Mouse (Mus musculus) cerebellum, adult 18-20 months (tissue): ENCODE measurements around the gene M1ap.

ENCODE experiments used
- DNase-seq, 2 experiments: peaks; one replicate each; pipeline ENCODE4 v3.0.0; 2021

M1ap gene

DNA sequence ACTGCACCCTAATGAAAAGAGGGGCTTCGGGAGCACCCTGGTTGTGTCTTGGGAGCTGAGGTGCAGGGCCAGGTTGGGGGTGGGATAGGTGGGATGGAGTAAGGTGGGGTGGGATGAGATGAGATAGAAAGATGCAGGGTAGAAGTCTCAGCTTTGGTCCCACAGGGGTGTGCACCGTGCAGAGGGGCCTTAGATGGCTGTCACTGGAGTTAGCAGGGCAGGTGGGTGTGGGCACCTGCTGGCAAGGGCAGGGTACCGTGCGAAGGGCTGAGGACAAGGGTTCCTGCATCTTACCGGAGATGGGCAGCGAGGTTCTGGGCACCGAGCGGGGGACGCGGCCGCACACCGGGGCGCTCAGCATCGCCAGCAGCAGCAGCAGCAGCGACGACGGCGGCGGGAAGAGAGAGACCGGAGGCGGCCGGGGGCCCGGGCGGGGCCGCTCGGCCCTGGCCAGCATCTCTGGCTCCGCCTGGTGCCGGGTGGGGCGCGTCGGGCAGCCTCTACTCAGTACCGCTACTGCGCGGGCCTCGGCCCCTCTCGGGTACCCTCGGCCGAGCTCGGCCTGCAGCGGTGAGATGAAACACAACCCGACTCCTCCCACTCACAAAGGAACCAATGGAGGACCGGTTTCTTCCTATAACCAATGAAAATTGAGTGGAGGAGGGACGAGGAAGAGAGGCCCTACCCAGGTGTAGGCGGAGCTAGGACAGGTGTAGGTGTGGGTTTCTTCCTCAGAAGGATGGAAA is 7.4 kb upstream of the M1ap start, which contains the start of gene Sema4f:
Gene Sema4f (minus strand): TSS at position 603 of the 746 bp plus-strand sequence.
- DNase-seq, result peak; percentile 86 to 92

DNA sequence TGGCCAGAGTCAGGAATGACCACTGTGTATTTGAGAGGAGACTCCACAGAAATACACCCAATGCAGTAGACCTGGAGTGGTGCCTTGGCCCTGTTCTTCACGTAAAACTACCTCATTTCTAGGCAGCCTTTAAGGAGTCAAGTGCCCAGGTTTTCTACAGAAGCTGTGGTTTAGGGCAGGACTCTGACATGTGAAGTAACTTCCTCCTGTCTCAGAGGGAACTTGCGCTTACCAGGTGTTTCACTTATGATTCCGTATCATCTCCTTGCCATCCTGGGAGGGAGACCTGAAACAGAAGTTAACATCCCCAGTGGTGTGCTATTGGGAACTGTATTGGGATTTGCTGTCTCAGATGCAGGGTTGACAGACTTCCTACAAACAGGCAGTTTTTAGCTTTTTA is 5.9 kb upstream of the M1ap start:
- no peak for DNase-seq

DNA sequence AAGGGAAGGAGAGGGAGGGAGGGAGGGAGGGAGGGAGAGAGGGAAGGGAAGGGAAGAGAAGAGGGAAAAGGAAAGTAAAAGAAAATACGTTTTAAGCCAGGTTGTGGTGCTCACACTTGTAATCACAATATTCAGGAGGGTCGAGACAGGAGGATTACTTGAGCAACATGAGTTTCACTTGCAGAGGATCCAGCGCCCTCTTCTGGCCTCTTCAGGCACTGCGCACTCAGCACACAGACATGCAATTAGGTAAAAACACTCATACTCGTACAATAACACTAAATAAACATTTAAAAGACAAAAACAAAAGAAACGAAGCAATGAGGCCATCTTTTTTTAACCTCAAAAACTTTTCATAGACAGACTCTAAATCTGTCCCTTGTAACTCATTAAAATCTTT is 952 bp upstream of the M1ap start:
- DNase-seq, result no peak

DNA sequence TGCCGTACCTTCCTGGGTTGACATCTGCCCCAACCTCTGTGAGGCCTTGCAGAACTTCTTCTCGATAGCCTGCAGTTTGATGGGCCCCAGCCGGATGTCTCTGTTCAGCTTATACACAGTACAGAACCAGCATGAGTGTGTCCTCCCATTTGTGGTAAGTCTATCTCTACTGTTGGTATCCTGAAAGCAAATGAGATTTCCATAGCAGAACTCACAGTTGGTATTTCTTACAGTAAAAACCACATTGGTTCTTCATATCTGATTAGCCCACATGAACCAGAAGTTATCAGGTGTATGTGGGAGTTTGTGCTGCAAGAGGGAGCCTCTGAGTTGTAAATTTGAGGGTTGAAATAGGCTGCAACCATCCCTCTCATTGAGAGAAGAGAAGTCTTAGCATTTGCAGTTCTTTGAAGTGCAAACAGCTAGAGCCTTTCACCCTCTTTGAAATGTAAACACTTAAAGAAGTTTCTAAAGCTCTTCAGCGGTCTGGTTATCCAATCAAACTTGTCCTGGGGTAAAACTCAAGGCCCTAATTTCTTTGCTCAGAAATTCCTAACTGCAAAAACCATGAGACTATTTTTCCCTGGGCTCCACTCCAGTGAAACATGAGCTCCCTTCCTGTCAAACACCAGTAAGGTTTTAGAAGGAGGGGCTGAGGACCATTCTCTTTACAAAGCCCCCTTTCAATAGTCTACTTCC is 10.0 kb downstream of the M1ap start:
- DNase-seq, result no peak

DNA sequence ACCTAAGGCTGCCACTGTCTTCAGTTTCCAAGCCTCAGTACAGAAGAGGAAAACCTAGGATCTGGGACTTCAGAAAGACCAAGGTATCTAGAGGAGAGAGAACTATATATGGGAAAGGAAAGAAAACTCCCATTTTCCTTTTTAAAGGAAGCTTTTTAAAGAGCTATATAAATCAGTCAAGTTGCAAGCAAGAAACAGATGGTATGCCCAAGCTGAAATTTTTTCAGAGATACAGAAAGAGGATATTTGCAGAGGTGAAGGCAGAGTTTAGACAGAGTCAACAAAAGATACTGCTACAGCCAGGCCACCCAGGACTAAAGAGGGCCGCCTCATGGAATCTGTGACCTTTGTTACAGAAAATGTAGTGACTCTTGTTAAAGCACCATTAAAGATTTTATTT is 15.0 kb downstream of the M1ap start:
- no peak for DNase-seq

DNA sequence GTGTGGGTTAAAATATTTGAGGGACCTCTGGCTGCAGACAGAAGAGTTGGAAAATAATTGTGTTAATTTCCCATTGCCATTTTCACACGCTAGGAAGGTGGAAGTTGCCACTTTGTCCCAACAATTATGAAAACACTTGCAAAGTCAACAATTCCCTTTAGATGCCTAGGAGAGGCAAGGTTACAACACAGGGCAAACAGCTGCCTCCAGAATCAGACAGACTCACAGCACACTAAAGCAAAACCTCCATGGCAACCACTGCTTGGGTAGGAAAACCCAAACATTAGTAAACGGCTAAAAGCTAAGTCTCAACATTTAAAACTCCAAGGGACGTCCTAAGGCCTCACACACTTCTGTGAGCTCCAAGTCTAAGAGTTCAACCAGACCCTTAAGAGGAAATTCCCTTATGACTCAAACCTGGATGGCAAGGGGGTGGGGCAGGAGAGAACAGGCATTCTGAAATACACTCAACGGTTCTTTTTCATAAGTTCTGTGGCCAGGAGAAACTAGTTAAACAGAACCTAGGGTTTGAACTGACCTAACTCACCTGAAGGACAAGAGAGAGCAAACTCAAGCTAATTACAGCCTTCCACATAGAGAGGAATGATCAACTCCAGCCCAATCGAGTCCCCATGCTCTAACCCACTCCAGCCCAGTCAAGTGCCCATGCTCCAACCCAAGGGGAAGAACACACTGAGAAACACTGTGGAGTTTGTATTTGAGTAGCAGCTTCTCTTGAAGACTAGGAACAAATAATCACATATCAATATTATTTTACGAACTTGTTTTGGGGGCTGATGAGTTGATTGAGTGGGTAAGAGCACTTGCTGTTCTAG is 22.8 kb downstream of the M1ap start:
- DNase-seq, result no peak

DNA sequence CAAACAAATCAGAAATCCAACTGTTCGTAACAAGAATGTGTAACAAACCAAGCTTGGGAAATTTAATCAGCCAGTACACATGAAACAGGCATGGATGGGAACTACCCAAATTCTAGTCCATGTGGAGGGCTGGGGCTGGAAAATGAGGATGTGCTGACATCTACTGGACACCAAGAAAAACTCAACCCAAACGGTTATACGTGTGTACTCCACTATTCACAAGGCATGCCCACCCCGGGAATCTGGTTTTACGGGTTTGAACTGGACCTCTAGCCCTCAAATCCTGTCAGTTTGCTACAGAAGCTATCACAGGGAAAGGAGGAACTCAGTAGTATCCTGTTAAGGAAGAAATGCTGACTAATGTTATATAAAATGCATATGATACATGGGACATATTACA is 24.3 kb downstream of the M1ap start:
- DNase-seq, result peak; percentile 61 to 75

DNA sequence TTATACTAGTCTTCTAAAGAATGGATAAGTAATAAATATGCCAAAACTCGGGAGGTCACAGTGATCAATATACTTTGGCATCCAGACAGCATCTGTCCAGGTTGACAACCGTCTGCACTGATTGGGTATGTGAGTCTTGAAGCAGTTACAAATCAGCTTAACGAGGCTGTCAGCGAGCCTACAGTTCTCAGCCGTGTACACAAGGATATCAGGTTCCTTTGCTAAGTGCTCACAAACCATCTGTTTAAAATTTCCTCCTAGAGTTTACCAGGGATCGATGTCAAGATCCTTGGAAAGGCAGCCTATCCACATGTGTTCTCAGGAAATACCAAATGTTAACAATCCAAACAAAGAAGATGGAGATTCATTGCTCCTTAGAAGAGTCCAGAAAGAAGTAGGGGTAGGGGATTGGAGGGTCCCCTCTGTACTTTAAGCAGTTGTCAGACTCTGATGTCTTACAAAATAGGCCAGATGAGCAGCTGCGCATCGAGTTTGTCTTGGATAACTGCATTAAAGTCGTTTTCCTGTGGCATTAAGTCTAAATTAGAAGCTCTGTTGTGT is 40.8 kb downstream of the M1ap start:
- no peak for DNase-seq

DNA sequence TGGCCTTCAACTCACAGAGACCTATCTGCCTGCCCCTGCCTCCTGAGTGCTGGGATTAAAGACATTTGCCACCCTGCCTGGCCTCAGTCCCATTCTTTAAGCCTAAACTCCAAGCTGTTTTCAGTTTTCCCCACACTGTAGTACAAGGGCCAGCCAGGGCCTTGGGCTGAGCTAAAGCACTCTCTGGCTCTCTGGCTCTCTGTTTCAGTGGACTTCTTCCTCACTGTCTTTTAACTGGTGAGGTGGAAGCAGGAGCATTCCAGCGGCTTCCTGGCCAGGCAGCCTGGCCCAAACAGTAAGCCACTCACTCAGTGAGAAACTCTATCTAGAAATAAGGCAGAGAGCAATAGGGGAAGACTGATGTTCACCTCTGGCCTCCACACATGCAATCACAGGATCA is 47.0 kb downstream of the M1ap start:
- no peak for DNase-seq

DNA sequence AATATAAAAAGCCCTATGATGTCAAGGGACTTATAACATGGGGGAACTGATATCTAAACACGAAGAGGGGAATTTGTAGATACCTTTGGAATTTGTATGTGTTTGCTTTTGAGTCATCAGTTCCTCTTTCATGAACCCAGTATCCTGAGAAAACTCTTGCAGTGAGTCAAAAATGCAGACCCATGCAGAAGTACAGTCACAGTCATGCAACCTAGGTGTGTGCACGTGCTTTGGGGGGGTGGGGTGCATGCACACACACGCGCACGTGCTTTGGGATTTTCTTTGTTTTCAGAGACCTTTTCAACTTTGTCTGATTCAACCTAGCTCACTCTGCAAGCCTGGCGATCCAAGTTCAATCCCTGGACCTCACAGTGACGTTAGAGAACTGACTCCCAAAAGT is 47.7 kb downstream of the M1ap start:
- no peak for DNase-seq

DNA sequence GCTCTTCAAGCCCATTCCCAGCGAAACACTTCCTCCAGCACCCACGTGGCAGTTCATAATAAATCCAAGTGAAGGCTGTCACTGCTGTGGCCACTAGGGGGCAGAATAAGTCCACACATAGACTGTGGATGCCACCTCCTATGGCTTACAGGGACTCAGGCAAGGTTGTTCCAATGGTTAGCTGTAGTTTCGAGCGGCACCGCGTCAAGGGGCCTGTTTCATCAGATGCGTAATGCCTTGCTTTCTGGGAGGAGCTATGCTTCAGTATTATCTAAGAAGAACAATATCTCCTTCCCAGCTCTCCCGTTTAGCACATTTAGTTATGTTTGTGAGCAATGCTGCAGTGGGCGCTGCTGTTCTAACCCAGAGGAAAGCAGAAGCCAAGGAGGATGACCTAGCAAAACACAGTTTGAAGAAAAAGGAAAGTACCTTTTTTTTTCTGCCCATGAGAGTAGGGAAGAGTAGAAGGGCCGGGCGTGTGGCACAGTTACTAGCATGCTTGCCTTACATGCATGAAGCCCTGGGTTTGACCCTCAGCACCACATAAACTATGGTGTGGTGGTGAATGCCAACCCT is 50.1 kb downstream of the M1ap start:
- DNase-seq, result peak; percentile 86 to 88

DNA sequence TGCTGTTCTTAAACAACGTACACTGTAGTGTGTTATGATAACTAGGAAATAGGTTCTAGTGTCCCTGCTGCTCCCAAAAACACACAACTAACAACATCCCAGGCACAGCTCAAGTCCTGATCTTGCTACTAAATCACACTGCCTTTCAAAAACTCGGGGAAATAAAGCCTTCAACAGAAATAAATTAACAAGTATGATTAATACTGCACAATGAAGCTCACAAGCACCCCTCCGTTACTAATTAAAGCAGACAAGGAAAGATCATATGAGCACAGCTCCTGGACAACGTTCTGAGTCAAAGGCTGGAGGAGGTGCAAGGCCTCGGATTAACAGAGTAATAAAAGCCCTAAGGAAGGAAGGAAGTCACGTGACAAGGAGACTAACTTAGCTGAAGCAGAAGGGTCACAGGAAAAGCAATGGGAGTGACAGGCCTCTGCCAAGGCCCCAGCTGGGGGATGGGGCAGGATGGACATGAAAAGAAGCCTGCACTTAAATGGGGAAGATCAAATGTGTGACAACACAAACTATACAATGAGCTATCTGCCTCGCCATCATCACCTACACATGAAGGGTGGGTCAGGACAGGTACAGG is 50.9 kb downstream of the M1ap start:
- DNase-seq, result no peak

DNA sequence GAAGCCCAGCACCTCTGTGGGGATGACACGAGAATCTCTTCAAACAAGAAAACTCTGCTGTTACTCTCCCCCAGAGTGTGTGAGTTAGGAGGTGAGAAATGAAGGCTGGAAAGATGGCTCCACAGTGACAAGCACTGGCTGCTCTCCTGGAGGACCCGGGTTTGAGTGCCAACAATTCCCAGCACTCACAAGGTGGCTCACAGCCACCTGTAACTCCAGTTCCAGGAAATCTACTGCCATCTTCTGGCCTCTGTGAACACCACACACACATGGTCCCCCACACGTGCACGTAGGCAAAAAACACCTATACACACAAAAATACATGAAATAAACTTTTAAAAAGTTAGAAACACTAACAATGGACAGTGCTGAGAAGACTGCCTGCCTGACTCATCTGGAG is 51.6 kb downstream of the M1ap start:
- no peak for DNase-seq

DNA sequence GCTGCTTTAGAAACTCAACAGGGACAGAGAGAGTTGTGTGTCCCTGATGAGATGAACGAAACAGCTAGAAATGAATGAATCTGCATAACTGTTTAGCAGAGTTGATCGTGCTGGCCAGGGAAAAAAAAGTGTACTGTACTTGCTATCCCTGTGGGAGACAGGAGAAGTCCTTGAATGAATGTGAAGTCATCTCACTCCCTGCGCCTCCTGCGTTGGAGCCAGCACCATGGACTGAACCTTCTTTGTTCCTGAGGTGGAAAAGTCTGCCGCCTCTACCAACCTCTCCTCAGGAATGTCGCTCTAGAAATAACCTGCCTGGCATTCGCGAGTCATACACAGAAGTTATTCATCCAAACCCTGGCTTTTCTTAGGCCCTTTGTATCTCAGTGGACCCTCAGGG is 53.3 kb downstream of the M1ap start:
- no peak for DNase-seq

DNA sequence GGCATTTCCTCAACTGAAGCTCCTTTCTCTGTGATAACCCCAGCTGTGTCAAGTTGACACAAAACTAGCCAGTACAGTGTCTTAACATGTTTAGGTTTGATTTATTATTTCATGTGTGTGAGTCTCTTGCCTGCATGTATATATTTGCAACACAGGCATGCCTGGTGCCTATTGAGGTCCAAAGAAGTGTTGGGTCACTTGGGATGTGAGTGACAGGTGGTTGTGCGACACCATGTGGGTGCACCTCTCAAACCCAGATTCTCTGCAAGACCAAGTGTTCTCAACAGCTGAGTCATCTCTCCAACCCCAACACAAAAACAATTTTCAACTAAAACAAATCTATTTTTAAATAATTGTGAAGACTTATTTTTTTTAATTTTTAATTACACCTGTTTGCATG is 56.4 kb downstream of the M1ap start:
- no peak for DNase-seq

DNA sequence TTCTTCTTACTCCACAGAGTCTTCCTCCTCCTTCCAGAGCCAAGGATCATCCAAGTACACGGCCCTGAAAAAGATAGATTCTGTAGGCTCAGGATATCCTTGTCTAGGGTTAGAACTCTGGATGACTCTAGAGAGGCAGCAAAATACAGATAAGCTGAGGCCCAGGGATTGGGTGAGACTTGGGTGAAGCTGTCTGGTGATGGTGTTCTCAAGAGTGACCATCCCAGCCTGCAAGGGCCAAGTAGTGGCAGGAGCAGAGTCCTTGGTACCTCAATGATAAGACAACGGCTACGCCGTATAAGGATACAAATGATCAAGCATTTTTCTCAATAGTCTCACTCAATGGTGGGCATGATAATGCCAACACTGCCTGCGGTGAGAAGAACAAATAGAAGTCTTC is 57.1 kb downstream of the M1ap start:
- no peak for DNase-seq

DNA sequence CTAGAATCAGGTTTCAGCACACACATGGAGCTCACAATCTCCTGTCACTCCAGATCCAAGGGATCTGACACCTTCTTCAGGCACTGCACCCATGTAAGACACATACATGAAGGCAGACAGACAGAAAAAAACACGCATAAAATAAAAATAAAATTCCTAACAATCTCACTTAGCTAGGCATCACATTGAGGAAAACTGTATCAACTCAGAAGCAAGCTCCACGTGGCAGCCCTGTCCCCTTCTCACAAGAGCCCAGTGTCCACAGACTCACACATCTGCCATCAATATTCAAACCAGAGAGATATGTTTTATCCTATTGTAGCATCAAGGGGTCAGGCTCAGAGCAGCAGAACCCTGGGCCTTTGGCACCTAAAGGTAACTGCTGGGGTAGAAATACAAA is 57.6 kb downstream of the M1ap start:
- DNase-seq, result no peak

DNA sequence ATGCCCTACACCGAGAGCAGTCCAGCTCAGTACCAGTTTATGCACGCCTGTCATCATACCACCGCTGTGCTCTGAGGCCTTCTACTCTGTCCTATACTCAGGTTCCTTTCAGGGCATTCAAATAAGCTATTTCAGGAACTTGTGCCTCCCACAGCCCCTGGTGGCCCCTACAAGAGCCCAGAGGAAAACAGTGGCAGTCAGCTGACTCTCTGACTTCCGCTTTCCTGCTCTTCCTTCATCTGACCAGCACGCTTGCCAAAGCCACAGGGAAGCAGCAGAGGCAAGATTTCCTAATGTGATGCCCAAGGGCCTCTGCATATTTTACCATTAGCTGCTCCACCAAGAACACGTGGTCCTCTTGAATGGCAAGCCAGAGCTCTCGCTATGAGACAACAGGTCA is 58.2 kb downstream of the M1ap start:
- DNase-seq, result no peak

DNA sequence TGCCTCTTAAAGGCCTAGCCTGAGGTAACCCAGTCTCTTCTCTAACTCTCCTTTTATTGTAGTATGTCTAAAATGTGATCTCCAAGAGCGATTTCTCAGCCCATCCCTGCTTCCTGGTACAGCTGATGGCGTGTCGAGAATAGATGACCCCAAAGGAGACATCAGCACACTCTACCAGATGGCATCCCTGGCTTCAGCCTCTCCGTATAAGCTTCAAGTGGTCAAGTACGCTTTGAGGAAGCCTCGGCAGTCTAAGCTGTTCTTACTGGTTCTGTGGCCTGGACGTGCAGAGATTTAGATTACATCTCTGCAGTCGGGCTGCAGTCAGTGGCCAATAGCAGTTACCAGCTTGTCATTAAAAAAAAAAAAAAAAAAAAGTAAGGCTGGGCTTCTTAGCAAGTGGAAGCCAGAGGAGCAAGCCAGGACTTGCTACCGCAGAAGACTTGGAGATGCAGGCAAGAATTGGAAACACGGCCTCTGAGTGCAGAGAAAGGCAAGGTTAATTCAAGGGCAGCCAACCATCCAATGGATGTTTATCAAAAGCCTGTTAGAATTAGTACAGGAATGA is 58.8 kb downstream of the M1ap start:
- DNase-seq, result no peak

DNA sequence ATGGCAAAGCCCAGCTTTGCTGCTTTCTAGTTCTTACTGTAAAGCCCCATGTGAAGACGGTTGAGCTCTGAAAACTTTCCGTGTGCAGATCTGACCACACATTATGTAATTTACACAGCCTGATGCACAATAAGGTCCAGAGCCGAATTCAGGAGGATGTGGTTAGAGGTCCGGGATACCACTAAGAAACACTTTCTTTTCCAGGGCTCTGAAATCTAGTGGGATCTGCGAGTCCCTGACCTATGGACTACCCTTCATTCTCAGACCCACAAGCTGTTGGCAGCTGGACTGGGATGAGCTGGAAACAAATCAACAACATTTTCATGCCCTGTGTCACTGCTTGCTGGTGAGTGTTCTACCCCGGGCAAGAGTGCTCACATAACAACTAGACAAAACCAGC is 59.4 kb downstream of the M1ap start:
- DNase-seq, result no peak

DNA sequence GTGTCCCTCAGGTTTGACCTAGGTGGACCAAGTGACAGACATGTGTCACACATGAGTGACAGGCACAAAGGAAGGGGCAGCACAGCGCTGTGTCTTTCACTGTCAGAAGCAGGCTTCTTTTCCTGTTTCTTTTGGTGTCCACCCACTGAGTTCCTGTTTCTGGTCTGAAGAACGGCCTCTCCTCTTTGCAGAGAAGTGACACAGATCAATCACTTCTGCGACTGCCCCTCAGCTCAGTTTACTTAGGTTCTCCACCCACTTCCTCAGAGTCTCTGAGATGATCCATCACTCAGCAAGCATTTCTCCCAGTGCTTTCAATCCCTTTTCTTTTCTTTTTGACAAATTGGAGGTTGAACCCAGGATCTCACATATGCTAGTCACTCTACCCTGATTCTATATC is 62.0 kb downstream of the M1ap start:
- DNase-seq, result no peak

DNA sequence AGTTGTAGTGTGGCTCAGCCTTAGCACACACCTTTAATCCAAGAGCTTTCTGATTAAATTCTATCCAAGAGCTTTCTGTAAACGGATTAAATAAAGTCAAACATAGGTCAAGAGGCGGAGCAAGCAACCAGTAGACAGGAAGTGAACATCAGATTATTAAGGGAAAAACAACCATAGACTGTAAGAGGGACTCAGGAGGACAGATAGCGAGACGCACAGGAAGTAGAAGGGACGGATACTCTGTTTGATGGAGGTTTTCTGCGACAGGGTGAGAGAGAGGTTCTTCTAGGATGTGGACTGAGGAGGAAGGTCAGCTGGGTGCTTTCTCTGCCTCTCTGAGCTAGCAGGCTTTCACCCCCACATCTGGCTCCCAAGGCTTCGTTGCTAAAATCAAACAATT is 63.3 kb downstream of the M1ap start:
- no peak for DNase-seq
